Mouse (Mus musculus) urinary bladder, postnatal 36 days (tissue): Measurements from ENCODE around the gene Ascc2.

Experiments used
- DNase-seq, 2 experiments: peaks; one replicate each; pipeline ENCODE4 v3.0.0; 2022; ENCODE audit warnings: low spot score in 2 of 2, mixed read lengths in 1 of 2

Gene Ascc2

DNA sequence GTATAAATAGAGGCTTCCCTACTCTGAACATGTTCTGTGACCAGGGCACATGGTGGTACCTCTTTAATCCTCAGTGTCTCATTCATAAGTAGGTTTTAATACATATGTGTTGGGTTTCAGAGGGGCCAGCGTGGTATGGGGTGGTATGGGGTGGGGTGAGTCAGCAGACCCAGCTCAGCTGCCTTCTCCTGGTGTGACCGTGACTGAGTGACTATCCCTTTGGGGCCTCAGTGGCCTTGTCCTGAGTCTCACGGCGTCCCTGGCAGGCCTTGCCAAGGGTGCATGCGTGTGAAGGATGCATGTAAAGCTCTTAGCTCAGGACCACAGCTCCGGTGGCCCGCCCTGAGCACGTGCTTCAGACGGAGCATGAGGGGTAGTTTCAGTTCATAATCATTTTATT is 82.4 kb downstream of the Ascc2 start:
- no peak for DNase-seq

DNA sequence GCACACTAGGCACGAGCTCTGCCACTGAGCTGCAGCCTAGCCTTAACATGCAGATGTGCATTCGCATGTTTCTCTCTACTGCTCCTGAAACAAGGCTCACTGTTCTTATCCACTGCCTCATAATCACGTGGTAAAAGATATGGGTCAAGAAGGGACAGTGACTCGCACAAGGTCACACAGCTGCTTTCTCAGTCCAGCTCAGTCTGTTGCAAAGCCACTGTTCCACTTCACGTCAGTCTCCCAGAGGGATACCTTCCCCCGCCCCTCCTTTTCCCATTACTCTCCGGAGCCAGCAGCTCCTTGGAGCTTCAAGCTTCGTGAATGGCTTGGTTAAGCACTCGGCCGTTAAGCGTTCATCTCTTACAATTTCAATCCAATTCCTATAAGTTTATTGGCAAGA is 82.8 kb downstream of the Ascc2 start:
- DNase-seq = no peak

DNA sequence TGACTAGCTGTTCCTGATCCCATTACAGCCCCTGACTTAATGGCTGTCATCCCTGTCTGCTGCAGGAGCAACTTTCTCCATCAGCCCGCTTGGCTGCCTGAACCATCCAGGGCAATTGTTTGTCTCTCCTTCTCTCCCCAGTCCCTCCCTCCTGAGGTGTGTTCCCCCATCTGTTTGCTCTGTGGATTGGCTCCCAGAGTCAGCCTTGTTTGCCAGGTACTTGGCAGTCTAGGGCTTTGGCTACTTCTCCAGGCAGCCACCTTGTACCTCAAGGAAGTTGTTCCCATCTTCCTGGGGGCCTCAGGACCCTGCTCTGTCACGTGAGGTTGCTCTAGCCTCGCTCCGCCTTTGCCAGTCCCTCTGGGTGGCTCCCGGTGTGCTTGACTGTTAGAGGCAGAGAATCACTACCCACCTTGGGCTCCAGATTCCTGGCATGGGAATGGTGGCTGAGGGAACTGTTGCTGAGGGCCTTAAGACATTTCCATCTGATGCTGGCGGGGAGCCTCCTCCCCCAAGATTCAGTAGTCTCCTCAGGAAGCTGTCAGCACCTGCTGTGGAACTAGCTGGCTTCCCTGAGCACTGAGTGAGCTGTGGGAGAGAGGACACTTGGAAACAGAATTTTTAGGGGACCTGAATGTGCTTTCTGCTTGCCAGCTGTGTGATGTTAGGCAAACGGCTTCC is 83.5 kb downstream of the Ascc2 start:
- no peak for DNase-seq

DNA sequence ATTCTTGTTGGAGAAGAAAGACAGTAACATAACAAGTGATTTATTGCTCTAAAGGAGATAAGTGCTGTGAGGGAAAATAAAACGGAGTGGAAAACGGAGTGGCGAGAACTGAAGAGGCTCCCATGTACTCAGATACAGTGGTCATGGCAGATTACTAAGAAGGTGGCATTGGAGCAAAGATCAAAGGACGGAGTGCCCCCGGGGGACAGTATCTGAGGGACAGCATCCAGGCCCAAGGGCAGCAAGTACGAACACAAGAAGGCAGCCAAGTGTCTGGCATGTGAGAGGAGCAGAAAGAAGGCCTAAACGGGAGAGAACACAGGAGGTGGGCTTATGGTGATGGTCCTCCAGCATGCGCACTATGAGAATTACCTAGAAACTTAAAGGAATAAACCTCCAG is 84.2 kb downstream of the Ascc2 start:
- no peak for DNase-seq

DNA sequence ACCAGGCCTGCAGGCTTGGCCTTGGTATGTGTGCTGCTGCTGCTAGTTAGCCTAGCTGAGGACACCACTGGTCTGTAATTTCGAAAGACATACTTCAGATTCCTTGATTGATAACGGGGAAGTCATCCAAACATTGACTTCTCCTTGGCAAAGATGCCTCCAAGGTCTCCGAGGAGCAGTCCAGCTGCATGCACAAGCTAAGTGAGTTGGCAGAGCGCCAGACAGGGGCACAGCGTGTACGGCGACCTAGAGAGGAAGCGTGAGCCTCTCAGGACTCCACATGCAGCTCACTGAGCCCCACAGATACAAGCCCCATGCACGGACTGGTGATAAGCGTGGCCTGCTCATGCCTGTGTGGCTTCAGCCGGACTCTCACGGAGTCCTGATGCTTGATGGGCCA is 92.1 kb downstream of the Ascc2 start:
- peak; percentile 45 to 52 for DNase-seq

DNA sequence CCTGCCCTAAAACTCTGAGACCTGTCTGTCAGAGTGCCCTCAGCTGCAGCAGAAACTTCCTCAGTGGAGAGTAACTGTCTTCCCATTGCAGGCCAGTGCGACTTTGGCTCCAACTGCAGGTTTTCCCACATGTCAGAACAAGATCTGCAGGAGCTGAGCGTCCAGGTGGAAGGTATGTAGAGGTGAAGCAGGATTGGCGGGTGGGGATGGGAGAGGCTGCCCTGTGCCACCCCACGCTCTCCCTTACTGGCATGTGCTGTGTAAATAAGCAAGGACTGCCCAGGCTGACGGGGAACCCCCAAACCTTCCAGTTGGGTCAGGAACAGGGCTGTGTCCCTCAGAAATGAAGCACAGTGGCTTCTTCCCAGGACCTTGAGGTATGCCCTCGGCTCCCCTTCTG is 92.5 kb downstream of the Ascc2 start:
- DNase-seq = peak; percentile 33 to 61

DNA sequence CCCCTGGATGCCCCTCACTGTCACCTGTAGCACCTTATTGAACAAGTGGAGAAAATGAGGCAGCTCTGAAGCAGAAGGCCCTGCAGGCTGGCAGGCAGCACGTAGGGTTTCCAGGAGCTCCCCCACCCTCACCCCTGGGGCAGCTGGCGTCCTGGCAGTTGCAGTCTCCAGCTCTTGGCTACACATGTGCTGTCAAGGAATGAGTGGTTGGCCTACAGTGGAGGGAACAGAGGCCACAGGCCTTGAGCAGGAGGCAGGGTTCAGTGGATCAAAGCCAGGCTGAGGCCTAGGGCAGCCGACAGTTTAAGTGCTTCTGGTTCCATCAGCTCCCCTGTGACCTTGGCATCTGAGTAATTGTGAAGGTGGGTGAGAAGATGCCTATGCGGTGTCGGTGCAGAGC is 93.4 kb downstream of the Ascc2 start:
- DNase-seq = no peak

DNA sequence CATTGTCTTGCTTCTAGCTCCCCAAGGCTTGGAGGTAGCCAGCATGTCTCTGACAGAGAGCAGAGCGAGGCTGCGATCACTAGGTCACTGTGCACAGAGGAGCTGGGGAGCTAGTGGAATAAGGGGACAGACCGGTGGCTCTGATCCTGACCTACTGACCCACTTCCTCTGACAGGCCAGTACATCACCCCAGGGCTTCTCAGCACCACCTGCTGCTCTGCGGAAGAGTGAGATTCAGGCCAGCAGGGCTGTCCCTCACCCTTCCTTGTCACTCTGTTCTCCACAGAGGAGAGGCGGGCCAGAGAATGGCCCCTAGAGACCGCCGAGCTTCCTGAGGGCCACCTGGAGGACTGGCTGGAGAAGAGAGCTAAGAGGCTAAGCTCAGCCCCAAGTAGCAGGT is 94.2 kb downstream of the Ascc2 start:
- no peak for DNase-seq

DNA sequence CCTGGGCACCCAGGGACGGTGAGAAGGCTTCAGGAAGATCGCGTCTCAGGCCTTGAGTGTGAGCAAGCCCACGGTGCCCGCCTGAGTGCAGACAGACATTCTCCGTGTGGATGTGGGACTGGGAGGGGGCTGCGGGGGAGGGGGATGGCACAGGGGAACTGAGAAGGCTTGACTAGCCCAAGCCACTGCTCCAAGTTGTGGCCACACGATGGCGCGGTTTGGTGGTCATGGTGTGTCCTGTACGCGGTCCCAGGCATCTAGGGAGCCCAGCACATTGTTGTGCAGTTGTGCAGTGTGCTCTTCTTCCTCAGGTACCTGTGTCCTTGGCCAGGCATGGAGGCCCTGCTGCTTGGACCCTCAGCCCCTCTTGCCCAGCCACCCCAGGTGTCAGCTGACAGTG is 96.6 kb downstream of the Ascc2 start:
- DNase-seq = no peak
